Mouse (Mus musculus) heart, postnatal 0 days (tissue): ENCODE measurements at regions not wholly inside any gene's neighbourhood (a gene's known extent, or its start where the extent isn't known, plus 50 kb on each side); places are given as distances from the start of the nearest gene placed in this dataset.

ENCODE experiments used
- CTCF ChIP-seq: IDR thresholded peaks from 2 replicates; pipeline ENCODE4 v1.5.1; 2016; ENCODE audit warnings: antibody characterized with exemption, control low read depth, low read depth
- EP300 ChIP-seq: IDR thresholded peaks from 2 replicates; pipeline ENCODE4 v1.6.1; 2016; ENCODE audit warnings: antibody characterized with exemption, low read depth

DNA sequence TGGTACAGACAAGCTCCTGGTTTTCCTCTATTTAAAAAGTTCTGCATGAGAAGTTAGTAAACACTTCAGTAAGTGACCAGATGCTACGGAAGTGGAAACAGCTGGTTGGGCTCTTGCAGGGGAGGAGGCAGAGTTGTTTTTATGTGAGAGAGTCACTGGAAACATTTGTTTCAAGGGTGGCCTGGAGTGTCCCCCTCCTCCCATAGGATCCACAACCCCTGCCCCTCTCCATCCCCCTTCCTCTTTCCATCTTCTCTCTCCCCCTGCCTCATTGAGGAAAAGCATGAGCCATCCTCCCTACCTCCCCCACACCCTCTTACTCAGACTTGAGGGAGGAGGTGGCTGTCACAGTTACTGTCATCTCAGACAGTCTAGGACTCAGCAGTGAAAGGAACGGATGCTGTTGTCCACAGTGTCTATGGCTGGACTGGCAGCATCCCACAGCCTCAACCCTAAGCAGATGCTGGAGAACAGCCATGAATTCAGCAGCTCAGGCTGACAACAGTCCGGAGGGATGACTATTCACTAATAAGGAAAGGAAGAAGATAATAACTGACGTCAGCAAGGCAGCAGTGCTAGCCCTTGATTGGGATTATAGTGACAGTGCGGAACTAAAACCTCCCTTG lies 93.9 kb downstream of the Iyd start:
- TF ChIP-seq CTCF (no peak), EP300 (peak; percentile 75)
